Mouse (Mus musculus) heart, postnatal 36 days (tissue): ENCODE results near the gene Theg. TPM values are rescaled to one million over a fixed set of nuclear protein-coding genes. Genes with fewer than 3 reads are reported as not detected.

Experiments
- DNase-seq, 2 experiments: peaks; one replicate each; pipeline ENCODE4 v3.0.0; 2021 to 2022
- intact Hi-C: fragments of 180-260 bp; cut with DNase I; formaldehyde crosslinking; loops from one replicate; pipeline ENCODE4 v1.15.1; 2025
- microRNA-seq, 2 experiments: library from miRNA; unstranded; fragments of <30 nt; microRNA quantifications; one replicate each; pipeline ENCODE4 v1.2.0; 2021; ENCODE audit warnings: borderline number of aligned reads in 2 of 2
- total RNA-seq, 2 experiments: library from RNA; stranded (reverse); gene quantifications; 2 replicates each; pipeline ENCODE4 v1.2.3; 2021

The Theg gene
- total RNA-seq, 2 experiments from 2014 or later: not detected

DNA sequence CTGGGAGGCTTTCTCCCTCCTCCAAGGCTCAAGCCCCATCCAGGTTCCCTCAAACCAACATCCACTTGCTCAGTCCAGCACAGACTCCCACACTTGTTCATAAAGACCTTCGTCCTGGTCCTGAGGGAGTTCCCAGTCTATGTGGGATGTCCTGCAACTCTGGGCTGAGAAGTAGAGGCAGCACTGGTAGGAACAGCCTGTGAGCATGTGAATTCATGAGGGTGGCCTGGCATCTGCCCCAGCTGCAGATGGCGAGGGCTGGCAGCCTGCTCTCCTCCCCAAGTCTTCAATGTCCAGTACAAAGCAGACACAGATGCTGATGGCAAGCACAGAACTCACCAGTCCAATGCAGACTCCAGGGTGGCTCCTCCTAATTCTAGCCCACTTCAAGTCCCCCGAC is 48.8 kb downstream of the Theg start:
- intact Hi-C loops: no loop called here
- no peak for DNase-seq

DNA sequence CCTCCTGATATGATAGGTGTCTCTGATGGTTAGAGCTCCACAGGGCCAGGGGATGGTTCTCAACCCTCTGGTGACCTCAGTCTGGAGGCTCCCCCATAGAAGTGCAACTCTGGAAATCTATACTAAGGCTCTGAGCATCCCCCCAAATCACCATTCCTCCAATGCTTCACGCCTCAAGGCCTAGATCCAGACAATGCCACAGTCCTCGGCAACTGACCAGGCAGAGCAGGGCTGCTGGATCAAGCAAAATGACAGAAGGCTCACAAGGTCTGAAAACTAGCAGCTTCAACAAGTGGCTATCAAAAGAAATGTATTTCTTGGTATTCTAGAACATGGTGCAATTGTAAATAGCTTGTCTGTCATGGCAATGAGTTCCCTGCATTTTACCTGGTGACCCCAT is 49.4 kb downstream of the Theg start:
- intact Hi-C loops: no loop called here
- DNase-seq: no peak

DNA sequence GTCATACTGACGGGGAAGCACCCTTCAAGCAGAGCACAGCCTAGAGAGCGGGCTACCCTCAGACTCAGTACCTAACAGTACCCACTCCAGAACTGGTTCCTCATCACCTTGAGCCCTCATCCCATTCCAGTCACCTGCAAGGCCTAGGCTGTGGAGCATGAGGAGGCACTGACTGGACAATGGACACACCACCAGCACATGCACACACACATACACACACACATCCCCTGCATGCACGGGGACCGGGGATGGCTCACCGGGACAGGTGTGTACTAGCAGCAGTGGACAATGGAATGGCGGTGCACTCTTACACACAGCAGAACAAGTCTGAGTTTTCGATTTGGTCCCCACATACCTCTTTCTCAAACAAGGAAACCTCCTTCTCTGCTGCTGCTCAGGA is 49.9 kb downstream of the Theg start:
- intact Hi-C loops: no loop called here
- DNase-seq: no peak

GRCm38 (mm10) chr10:79536461-79537080 is 50.6 kb downstream of the Theg start:
- no peak for DNase-seq
- intact Hi-C loops: no loop called here

GRCm38 (mm10) chr10:79535431-79535830 is 51.7 kb downstream of the Theg start:
- DNase-seq: no peak
- intact Hi-C loops: no loop called here

GRCm38 (mm10) chr10:79534426-79534825 is 52.7 kb downstream of the Theg start:
- DNase-seq: no peak

DNA sequence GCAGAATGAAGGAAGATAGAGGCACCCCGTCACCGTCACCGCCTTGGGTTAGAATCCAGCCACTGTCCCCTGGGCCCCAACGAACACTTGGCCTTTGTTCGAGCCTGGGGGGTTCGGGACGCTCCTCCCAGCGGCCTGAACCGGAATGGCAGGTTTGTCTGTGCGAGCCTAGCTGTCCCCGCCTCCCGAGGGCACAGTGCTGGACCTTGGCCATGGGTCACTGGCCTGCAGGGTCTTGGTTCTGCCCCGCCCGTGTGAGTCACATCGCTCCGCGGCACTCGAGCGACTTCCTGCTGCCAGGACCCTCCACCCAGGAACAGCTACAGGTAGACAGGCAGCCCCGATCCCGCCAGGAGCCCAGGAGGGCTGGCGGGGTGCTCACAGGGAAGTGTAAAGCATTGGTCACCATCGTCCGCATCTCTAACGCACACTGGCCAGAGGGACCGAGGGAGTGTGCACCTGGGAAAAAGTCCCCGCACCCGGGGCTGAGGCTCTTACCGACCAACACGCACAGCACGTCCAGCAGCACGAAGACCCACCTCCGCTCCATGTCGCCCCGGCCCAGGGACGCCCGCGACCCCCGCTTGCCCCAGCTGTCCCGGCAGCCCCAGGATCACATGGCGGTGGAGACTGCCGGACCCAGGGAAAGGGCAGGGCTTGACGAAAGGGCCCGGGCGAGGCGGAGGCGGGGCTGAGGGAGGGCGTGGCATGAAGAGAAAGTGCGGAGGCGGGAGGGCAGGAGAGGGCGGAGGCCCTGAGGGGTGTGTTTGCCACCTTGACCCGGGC is 53.8 kb downstream of the Theg start, which contains the start of gene Plpp2:
Gene Plpp2, minus strand, starts transcription at position 671 of the 786 bp plus-strand sequence.
- DNase-seq: peak; percentile 54 to 66
- intact Hi-C loops: no loop called here

More at GRCm38 (mm10) chr10:79534426-79534825, 52.7 kb downstream of the Theg start:
- intact Hi-C loops: no loop called here

DNA sequence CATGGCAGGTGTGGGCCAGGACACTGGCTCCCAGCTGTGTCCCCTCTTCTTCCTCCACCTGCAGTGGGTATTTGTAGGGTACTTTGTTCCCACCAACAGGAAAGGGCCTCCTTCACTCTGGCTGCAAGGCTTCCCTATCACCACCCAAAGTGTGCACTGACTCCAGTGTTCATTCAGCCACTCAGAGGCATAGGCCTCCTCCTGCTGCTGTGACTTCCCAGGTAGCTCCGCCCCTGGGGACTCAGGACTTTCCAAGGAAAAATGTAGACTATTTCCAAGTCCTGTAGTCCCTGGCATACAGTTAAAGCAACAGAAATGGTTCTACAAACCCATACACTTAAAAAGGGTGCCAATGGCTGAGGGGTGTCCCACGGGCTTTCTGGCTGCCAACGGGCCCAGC is 54.5 kb downstream of the Theg start:
- intact Hi-C loops: no loop called here
- DNase-seq: no peak

DNA sequence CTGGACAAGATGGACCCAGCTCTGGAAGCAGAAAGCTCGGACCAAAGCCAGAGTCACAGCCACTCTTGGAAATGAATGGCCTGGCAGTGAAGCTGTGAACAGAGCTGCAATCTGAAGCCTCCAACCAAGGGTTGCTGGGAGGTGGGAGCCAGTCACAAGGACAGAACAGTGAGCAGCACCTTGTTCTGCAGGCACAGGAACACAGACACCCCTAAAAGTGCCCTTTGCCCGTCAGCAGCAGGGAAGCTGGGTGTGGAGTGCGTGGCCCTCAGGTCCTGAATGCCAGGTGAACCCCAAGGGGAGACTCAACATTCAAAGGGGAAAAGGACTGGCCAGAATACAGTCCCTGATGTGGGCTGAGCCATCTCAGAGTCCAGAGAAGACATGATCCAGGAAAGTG is 55.5 kb downstream of the Theg start:
- DNase-seq: no peak
- intact Hi-C loops: no loop called here

GRCm38 (mm10) chr10:79530721-79531120 is 56.4 kb downstream of the Theg start:
- intact Hi-C loops: no loop called here
- DNase-seq: peak in 1 of 2 experiments; percentile 0

DNA sequence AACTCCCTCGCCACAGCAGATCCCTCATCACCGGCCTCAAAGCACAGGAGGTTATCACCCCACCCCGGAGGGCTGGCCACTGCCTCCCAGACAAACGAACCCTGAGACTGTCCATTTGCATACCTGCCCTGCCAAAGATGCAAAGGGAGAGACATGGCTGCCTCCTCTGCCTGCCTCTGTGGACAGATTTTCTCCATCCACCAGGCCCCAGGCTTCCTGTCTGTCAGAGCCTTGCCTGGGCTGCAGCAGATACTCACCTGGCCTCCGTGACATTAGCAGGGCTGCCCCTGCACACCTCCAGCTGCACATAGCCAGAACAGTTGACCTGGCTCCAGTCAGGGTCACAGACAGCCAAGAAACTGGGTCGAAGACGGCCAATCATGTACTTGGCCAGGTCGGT is 56.9 kb downstream of the Theg start:
- intact Hi-C loops: no loop called here

DNA sequence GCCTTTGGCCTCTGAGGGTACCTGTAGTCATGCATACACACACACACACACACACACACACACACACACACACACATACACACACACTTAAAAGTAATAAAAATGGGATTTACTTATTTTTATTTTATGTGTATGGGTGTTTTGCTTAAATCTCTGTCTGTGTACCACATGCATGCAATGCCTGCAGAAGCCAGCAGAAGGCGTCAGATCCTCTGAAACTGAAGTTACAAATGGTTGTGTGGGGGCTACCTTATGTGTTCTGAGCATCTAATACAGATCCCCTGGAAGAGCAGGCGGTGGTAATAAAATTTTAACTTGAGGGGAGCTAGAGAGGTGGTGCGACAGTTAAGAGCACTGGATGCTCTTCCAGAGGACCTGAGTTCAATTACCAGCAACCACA is 59.0 kb downstream of the Theg start:
- DNase-seq: no peak
- intact Hi-C loops: no loop called here

More for the DNA sequence above, 56.9 kb downstream of the Theg start:
- peak in 1 of 2 experiments; percentile 1 for DNase-seq

DNA sequence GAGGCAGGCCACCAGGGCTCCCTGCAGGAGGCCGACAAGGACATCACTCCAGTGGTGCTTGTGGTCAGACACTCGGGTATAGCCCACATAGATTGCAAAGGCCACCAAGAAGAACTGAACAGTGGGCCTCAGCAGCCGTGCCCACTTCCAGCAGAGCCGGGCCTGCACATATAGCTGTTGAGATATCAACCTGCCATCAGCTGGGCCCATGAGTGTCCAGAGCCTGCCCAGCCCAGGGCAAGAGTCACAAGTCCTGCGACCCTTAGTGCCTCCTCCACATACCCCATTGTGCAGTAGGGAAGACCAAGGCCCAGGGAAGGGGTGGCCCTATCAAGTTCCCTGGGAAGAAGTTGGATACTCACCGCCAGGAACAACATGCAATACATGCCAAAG is 59.7 kb downstream of the Theg start:
- DNase-seq: peak in 1 of 2 experiments; percentile 1
- intact Hi-C loops: no loop called here

DNA sequence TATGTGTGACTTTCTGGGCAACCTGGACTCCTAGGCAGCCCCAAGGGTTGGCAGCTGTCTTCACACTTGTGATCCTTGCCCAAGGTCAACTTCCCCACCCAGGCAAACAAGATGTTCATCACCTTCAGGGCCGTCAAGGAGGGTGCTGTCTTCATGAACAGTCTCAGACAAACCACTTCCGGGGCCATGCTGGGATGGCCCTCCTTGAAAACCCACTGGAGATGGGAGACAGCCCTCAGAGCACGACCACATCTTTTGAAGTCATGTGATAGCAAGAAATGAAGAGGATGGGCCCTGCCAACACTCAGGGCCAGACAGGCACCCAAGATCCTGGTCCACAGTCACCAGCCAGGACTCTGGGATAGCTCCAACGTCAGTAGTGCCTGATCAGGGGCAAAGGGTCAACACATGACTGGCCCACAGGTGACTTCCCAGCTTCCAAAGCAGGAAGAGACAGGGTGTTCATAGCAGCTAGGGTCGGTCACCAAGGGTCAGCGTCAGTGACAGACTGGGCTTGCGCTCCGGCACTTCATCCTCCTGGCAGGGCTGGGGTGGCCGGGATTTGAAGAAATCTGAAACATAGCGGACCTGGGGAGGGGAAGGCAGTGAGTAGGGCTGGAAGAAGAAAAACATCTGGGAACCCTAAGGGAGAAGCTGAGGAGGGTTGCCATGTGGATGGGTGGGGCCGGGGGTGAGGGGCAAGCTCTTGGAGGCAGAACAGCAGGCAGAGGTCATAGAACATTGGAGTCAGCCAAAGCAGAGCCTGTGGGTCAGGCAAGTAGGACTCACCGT is 60.3 kb downstream of the Theg start:
- intact Hi-C loops: no loop called here
- DNase-seq: no peak

Small RNA genes within 50 kb of the gene (microRNA-seq; reads per million reads assigned to microRNA genes)
- gene Mir6909: 0.67 to 0.72 reads per million in 2 experiments

Other genes starting within 250 kb of the Theg start
- gene Vmn2r82, start 230.8 kb downstream of the Theg start, total RNA-seq: not detected
- not detected for gene Vmn2r83, start 118.6 kb downstream of the Theg start, total RNA-seq
- gene Plpp2, start 53.5 kb downstream of the Theg start, total RNA-seq: 1 to 10 TPM; 2.2 to 2.7 TPM
- 10 to 100 TPM; 11.1 to 12.7 TPM for gene Mier2, start 32.1 kb downstream of the Theg start, total RNA-seq
- under 1 TPM in 1 of 2 experiments, not detected in 1; 0.08 TPM for gene C2cd4c, start 26.7 kb upstream of the Theg start, total RNA-seq
- 1 to 10 TPM; 1.9 to 2.5 TPM for gene Shc2, start 50.6 kb upstream of the Theg start, total RNA-seq
- not detected for gene Odf3l2, start 58.4 kb upstream of the Theg start, total RNA-seq
- not detected for gene Madcam1, start 77.2 kb upstream of the Theg start, total RNA-seq
- 10 to 100 TPM; 18.1 to 19.9 TPM for gene Tpgs1, start 82.0 kb upstream of the Theg start, total RNA-seq
- gene Cdc34, start 94.9 kb upstream of the Theg start, total RNA-seq: 100 to 1,000 TPM; 178 to 198 TPM
- 1 to 10 TPM; 6.5 to 8.4 TPM for gene Gzmm, start 101.7 kb upstream of the Theg start, total RNA-seq
- 1,000 to 10,000 TPM; 1,389 to 1,395 TPM for gene Bsg, start 117.2 kb upstream of the Theg start, total RNA-seq
- gene Hcn2, start 129.3 kb upstream of the Theg start, total RNA-seq: 10 to 100 TPM; 20.0 to 26.8 TPM
- 10 to 100 TPM; 42.3 to 48.0 TPM for gene Polrmt, start 159.2 kb upstream of the Theg start, total RNA-seq
- not detected for gene Fgf22, start 167.7 kb upstream of the Theg start, total RNA-seq
- 10 to 100 TPM; 23.6 to 24.6 TPM for gene Rnf126, start 179.6 kb upstream of the Theg start, total RNA-seq
- gene Fstl3, start 189.9 kb upstream of the Theg start, total RNA-seq: 1 to 10 TPM; 4.2 to 4.3 TPM
- not detected for gene Prss57, start 203.6 kb upstream of the Theg start, total RNA-seq
- gene Palm, start 206.2 kb upstream of the Theg start, total RNA-seq: 10 to 100 TPM; 56.0 to 87.0 TPM
- under 1 TPM in 1 of 2 experiments, not detected in 1; 0.62 TPM for gene Misp, start 233.7 kb upstream of the Theg start, total RNA-seq